Mouse (Mus musculus): Measurements from ENCODE around the gene H2-Ab1. TPM values are rescaled to one million over a fixed set of nuclear protein-coding genes. Genes with fewer than 3 reads are reported as not detected.

Gene H2-Ab1
- polyA plus RNA-seq, 1 experiment = 175 TPM

- H3K4me1 ChIP-seq (ENCODE audit: control insufficient read depth, insufficient read depth, low read length) = peaks cover 1% of the 10 kb centered on the region; the same call in 1 of the 2 replicates
- WGBS = 4% methylated on average over 2 of the region's 2 CpGs
- TF ChIP-seq POLR2A (IDR thresholded peaks at IDR 0.05; ENCODE audit: borderline replicate concordance, control insufficient read depth, low read depth, low read length) (no peak), CTCF (IDR thresholded peaks at IDR 0.05; ENCODE audit: control insufficient read depth, insufficient read depth, low read length) (no peak)
- H3K4me3 ChIP-seq (replicated peaks; ENCODE audit: control insufficient read depth, low read depth, low read length) = no peak overlapping the region
- no peak overlapping the region for H3K27ac ChIP-seq (ENCODE audit: control insufficient read depth, insufficient read depth, low read depth, low read length, poor library complexity)
Observed at GRCm38 (mm10) chr17:34317275-34317674, 59.8 kb downstream of the H2-Ab1 start.

Other genes starting within 250 kb of the H2-Ab1 start
- 9.0 and 35.7 TPM in 2 replicates for gene Ring1, start 233.0 kb upstream of the H2-Ab1 start, polyA plus RNA-seq (2011; ENCODE audit: insufficient read depth, insufficient read length, low replicate concordance, missing spikeins)
- 120 and 165 TPM in 2 replicates for gene H2-Ke6, start 229.6 kb upstream of the H2-Ab1 start, polyA plus RNA-seq (2011; ENCODE audit: insufficient read depth, insufficient read length, low replicate concordance, missing spikeins)
- gene Slc39a7, start 226.0 kb upstream of the H2-Ab1 start, polyA plus RNA-seq (2011; ENCODE audit: insufficient read depth, insufficient read length, low replicate concordance, missing spikeins) = 51.4 and 84.6 TPM in 2 replicates
- gene Rxrb, start 225.9 kb upstream of the H2-Ab1 start, polyA plus RNA-seq (2011; ENCODE audit: insufficient read depth, insufficient read length, low replicate concordance, missing spikeins) = 36.0 and 70.9 TPM in 2 replicates
- 10.7 and 12.6 TPM in 2 replicates for gene Col11a2, start 218.3 kb upstream of the H2-Ab1 start, polyA plus RNA-seq (2011; ENCODE audit: insufficient read depth, insufficient read length, low replicate concordance, missing spikeins)
- 3.9 and 6.3 TPM in 2 replicates for gene H2-Oa, start 165.3 kb upstream of the H2-Ab1 start, polyA plus RNA-seq (2011; ENCODE audit: insufficient read depth, insufficient read length, low replicate concordance, missing spikeins)
- 14.2 and 38.5 TPM in 2 replicates for gene H2-DMa, start 138.1 kb upstream of the H2-Ab1 start, polyA plus RNA-seq (2011; ENCODE audit: insufficient read depth, insufficient read length, low replicate concordance, missing spikeins)
- 118 and 172 TPM in 2 replicates for gene Brd2, start 135.1 kb upstream of the H2-Ab1 start, polyA plus RNA-seq (2011; ENCODE audit: insufficient read depth, insufficient read length, low replicate concordance, missing spikeins)
- 24.3 and 38.9 TPM in 2 replicates for gene H2-DMb2, start 114.4 kb upstream of the H2-Ab1 start, polyA plus RNA-seq (2011; ENCODE audit: insufficient read depth, insufficient read length, low replicate concordance, missing spikeins)
- gene H2-DMb1, start 104.6 kb upstream of the H2-Ab1 start, polyA plus RNA-seq (2011; ENCODE audit: insufficient read depth, insufficient read length, low replicate concordance, missing spikeins) = 42.1 and 59.8 TPM in 2 replicates
- gene Tap1, start 70.1 kb upstream of the H2-Ab1 start, polyA plus RNA-seq (2011; ENCODE audit: insufficient read depth, insufficient read length, low replicate concordance, missing spikeins) = 34.1 and 55.9 TPM in 2 replicates
- gene Psmb9, start 69.9 kb upstream of the H2-Ab1 start, polyA plus RNA-seq (2011; ENCODE audit: insufficient read depth, insufficient read length, low replicate concordance, missing spikeins) = 111 and 156 TPM in 2 replicates
- 35.3 and 68.8 TPM in 2 replicates for gene Psmb8, start 60.0 kb upstream of the H2-Ab1 start, polyA plus RNA-seq (2011; ENCODE audit: insufficient read depth, insufficient read length, low replicate concordance, missing spikeins)
- 50.7 and 54.8 TPM in 2 replicates for gene Tap2, start 54.2 kb upstream of the H2-Ab1 start, polyA plus RNA-seq (2011; ENCODE audit: insufficient read depth, insufficient read length, low replicate concordance, missing spikeins)
- 30.9 and 72.2 TPM in 2 replicates for gene H2-Ob, start 18.8 kb upstream of the H2-Ab1 start, polyA plus RNA-seq (2011; ENCODE audit: insufficient read depth, insufficient read length, low replicate concordance, missing spikeins)
- gene H2-Aa, start 30.1 kb downstream of the H2-Ab1 start, polyA plus RNA-seq (2011; ENCODE audit: insufficient read depth, insufficient read length, low replicate concordance, missing spikeins) = 65.0 and 143 TPM in 2 replicates
- gene H2-Eb1, start 48.2 kb downstream of the H2-Ab1 start, polyA plus RNA-seq (2011; ENCODE audit: insufficient read depth, insufficient read length, low replicate concordance, missing spikeins) = 32.6 and 82.7 TPM in 2 replicates
- 0.29 and 0.60 TPM in 2 replicates for gene H2-Eb2, start 68.0 kb downstream of the H2-Ab1 start, polyA plus RNA-seq (2011; ENCODE audit: insufficient read depth, insufficient read length, low replicate concordance, missing spikeins)
- 1.1 and 1.8 TPM in 2 replicates for gene Btnl2, start 97.1 kb downstream of the H2-Ab1 start, polyA plus RNA-seq (2011; ENCODE audit: insufficient read depth, insufficient read length, low replicate concordance, missing spikeins)
- gene Btnl1, start 119.4 kb downstream of the H2-Ab1 start, polyA plus RNA-seq (2011; ENCODE audit: insufficient read depth, insufficient read length, low replicate concordance, missing spikeins) = not detected in 2 replicates
- 0.92 and 3.7 TPM in 2 replicates for gene BC051142, start 141.1 kb downstream of the H2-Ab1 start, polyA plus RNA-seq (2011; ENCODE audit: insufficient read depth, insufficient read length, low replicate concordance, missing spikeins)
- 0.65 and 1.2 TPM in 2 replicates for gene Btnl4, start 219.6 kb downstream of the H2-Ab1 start, polyA plus RNA-seq (2011; ENCODE audit: insufficient read depth, insufficient read length, low replicate concordance, missing spikeins)

Data from bone marrow, adult 2 months (tissue).